Mouse (Mus musculus) hindbrain, embryonic 10.5 days (tissue): ENCODE measurements at regions not wholly inside any gene's neighbourhood (a gene's known extent, or its start where the extent isn't known, plus 50 kb on each side); places are given as distances from the start of the nearest gene placed in this dataset.

Experiments used
- DNase-seq: peaks from one replicate; pipeline ENCODE4 v3.0.0-alpha.2; 2017; ENCODE audit warnings: low spot score
- H3K27ac ChIP-seq: fragments of 300-500 bp; sonication (generic); 2 replicates; pipeline ENCODE4 v1.5.1; 2016; ENCODE audit warnings: mild to moderate bottlenecking, moderate library complexity
- H3K27me3 ChIP-seq: fragments of 300-500 bp; sonication (generic); 2 replicates; pipeline ENCODE4 v1.6.1; 2016; ENCODE audit warnings: mild to moderate bottlenecking; ENCODE audit not compliant: poor library complexity, insufficient read depth, severe bottlenecking
- H3K36me3 ChIP-seq: fragments of 300-500 bp; sonication (generic); 2 replicates; pipeline ENCODE4 v1.6.1; 2016; ENCODE audit warnings: mild to moderate bottlenecking, moderate library complexity
- H3K4me1 ChIP-seq: fragments of 300-500 bp; sonication (generic); replicated peaks from 2 replicates; pipeline ENCODE4 v1.6.1; 2016; ENCODE audit warnings: mild to moderate bottlenecking
- H3K4me3 ChIP-seq: fragments of 300-500 bp; sonication (generic); 2 replicates; pipeline ENCODE4 v1.5.1; 2016; ENCODE audit warnings: mild to moderate bottlenecking, moderate library complexity
- H3K9me3 ChIP-seq: fragments of 300-500 bp; sonication (generic); 2 replicates; pipeline ENCODE4 v1.6.1; 2016; ENCODE audit warnings: mild to moderate bottlenecking, moderate library complexity
- WGBS: fragments of 180-500 bp; shearing (Covaris S2); methylation state at CpG from one replicate; pipeline ENCODE4 v1.1.7; 2016; 5-methylcytosine and 5-hydroxymethylcytosine counted together

DNA sequence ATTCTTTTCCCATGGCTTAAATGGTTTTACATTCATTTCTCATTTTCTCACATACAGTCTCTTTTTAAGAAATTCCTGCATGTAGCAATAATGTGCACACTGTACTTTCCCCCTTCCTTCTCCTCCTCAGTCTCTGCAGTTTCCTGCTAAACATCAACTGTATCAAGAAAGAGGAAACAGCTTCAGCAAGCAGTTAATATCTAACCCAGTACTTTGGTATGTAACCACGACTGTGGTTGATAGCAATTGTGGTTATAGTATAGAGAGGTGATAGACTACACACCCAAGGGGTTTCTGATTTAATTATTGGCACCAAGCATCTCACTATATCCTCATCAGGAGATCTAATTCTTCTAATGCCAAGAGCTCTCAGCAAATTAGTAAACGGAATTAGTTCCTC, 52.8 kb upstream of the Eci2 start:
- no peaks in the 10 kb centered on the region for H3K36me3 ChIP-seq
- 78% methylated on average over 2 of the region's 2 CpGs for WGBS

DNA sequence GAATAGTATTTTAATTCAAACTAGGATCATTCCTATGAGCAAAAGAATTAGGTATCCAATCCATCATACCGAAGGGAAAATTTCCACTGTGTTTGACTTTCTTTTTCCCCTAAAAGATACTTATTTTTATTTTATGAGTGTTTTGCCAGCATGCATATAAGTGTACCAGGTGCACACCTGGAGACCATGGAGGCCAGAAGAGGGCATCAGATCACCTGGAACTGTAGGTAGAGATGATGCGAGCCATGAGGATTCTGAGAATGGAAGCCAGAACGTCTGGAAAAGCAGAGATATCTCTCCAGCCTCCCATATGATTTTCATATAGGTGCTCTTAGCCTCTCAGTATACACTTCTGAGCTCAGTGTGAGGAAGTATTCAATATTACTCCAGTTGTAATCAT, 58.5 kb upstream of the Eci2 start:
- no peaks in the 10 kb centered on the region for H3K36me3 ChIP-seq
- H3K9me3 ChIP-seq = no peaks in the 10 kb centered on the region
- no peaks in the 10 kb centered on the region for H3K27me3 ChIP-seq
- DNase-seq = no peak
- no peak overlapping the region for H3K4me3 ChIP-seq
- no peak overlapping the region for H3K27ac ChIP-seq
- WGBS = 76% methylated on average over 3 of the region's 3 CpGs
- H3K4me1 ChIP-seq = no peaks in the 10 kb centered on the region

More for the DNA sequence above, 52.8 kb upstream of the Eci2 start:
- DNase-seq = no peak
- Histone ChIP-seq H3K4me1 (no peaks in the 10 kb centered on the region), H3K27ac (no peak overlapping the region), H3K27me3 (no peaks in the 10 kb centered on the region), H3K9me3 (no peaks in the 10 kb centered on the region), H3K4me3 (no peak overlapping the region)

DNA sequence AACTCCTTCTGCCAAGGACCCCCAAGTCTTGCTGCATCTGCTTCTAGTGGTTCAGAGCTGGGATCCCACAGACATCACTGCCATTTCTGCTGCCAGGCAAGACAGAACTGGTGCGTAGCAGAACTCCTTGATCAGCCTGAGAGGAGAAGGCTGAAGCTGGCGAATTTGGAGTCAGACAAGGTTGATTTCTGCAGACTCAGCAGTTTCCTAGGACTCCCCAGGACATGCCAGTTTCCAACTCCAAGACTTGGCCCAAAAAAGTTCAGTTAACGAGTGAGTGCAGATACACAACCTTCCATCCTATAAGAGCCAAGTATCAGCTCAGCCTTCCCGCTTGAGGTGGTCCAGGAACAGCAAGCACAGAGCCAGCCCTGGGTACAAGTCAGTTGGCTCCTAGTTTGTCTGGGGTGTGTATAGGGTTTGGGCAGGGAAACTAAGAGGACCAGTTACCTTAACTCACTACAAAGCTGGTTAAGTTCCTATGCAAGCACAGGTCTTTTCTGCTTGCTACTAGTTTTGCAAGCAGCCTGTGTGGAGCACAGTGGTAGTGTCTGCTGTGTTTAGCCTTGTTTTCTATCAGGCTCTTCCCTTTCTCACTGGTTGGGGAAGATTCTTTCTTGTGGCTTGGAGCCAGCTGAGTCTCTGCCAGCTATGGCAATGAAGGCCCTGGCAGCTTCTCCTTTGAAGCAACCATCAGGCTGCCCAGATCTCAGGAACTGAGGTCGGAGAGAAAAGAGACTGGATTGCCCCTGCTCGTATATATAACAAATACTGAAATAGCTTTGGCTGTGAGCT, 60.5 kb upstream of the Eci2 start:
- 88% methylated on average over 6 of the region's 6 CpGs for whole genome bisulfite sequencing
- Histone ChIP-seq H3K4me3 (no peak overlapping the region), H3K4me1 (no peaks in the 10 kb centered on the region), H3K36me3 (no peaks in the 10 kb centered on the region), H3K27me3 (no peaks in the 10 kb centered on the region), H3K27ac (no peak overlapping the region), H3K9me3 (no peaks in the 10 kb centered on the region)
- DNase-seq = no peak

DNA sequence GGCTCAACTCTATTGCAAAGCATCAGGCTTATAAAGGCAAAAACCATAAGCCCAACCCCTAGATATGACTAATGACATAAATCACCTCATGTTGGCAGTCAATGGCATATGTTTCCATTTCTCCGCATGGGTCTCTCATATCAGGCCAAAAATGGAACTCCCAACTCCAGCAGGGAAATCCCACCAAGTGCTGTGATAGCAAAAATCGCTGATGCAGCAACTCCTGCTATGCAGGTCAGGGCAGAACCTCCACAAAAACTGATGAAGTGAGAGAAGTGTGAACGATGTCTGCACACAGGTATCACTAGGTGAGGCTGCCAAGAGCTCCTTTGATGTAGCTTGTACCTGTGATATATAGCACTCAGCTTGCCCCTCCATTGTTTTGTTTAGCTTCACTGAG, 64.3 kb upstream of the Eci2 start:
- Histone ChIP-seq H3K27me3 (no peaks in the 10 kb centered on the region), H3K4me3 (no peak overlapping the region), H3K27ac (no peak overlapping the region), H3K4me1 (no peaks in the 10 kb centered on the region), H3K36me3 (no peaks in the 10 kb centered on the region), H3K9me3 (no peaks in the 10 kb centered on the region)
- WGBS = 89% methylated on average over 3 of the region's 3 CpGs
- no peak for DNase-seq

DNA sequence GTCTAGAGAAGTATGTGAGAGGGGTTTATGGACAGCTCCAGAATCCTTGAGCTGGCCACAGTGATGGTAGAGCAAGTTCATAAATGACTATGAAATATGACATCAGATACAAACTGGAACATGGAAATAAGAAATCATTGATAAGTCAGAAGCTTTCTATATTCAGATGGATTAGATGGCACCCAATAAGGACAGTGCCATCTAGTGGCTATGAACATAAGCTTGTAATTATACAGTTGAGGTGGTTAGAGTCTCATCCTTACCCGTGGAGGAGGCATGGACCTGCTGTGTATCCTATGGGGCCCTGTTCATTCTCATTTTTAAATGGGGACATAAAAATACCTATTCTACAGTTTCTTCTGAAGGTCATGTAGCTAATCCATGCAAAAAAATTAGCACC, 92.9 kb upstream of the Eci2 start:
- Histone ChIP-seq H3K27ac (no peak overlapping the region), H3K9me3 (no peaks in the 10 kb centered on the region), H3K4me3 (no peak overlapping the region), H3K4me1 (no peaks in the 10 kb centered on the region), H3K36me3 (no peaks in the 10 kb centered on the region), H3K27me3 (no peaks in the 10 kb centered on the region)
- DNase-seq = no peak
- 43% methylated on average over 1 of the region's 1 CpGs for WGBS

DNA sequence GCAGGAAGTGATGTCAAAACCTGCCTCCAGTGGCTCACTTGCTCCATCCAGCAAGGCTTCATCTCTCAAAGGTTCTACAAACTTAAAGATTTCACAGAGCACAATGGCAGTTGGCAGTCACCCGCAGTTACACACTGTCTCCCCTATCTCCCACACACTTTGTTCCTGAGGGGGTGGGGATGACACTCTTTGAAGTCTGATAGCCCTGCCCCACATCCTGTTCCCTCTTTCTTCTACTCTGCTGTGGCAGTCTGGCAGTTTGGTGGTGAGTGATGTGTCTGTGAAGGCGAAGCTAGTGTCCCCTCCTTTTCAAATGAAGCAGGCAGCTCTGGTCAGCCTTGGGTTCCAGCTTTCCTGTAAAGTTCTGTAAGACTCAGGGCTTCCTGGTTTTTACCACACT, 102.6 kb upstream of the Eci2 start:
- no peaks in the 10 kb centered on the region for H3K4me1 ChIP-seq
- H3K4me3 ChIP-seq = no peak overlapping the region
- H3K27me3 ChIP-seq = no peaks in the 10 kb centered on the region
- WGBS = 61% methylated on average over 2 of the region's 2 CpGs
- no peaks in the 10 kb centered on the region for H3K36me3 ChIP-seq
- DNase-seq = no peak
- no peak overlapping the region for H3K27ac ChIP-seq
- no peaks in the 10 kb centered on the region for H3K9me3 ChIP-seq

DNA sequence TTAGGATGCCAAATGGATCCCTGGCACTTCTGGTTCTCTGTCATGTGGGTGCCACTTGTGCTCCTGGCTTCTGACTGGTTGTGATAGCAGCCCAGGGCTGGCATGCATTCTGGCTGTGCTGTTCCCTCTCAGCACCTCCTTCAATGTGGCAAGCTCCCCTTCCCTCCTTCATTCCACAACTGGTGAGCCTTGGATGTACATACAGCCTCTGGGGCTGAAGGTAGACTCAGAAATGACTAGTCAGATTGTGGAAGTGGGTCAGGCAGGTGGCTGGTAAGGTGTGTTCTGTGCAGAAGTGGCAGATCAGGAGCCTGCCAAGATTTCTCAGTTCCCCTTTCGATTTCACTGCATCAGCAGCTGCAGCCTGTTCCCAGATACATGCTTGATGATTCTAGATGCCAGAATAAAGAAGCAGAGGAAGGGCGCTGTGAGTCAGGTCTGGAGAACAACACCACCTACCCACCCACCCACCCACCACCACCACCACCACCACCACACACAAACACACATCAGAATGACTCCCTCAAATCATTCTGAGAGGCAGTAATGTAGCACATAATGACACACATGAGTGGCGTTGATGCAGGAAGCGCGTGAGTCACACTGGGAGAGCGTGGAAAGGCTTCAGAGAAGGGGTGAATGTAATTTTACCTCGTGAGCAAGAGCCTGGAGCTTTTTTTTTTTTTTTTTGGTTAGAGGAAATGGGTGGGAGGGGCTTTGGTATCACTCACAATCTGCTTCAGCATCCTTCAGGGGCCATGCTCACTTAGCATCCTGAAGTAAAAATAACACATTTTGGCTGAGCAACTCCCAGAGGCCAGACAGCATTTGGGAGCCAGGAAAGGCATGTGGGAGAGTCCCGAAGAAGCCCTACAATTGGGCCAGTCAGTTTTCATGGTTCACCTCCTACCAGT, 104.6 kb upstream of the Eci2 start:
- no peaks in the 10 kb centered on the region for H3K36me3 ChIP-seq
- no peak overlapping the region for H3K27ac ChIP-seq
- DNase-seq = no peak
- H3K9me3 ChIP-seq = no peaks in the 10 kb centered on the region
- H3K4me3 ChIP-seq = no peak overlapping the region
- H3K27me3 ChIP-seq = no peaks in the 10 kb centered on the region
- H3K4me1 ChIP-seq = no peaks in the 10 kb centered on the region
- WGBS = 82% methylated on average over 8 of the region's 8 CpGs

DNA sequence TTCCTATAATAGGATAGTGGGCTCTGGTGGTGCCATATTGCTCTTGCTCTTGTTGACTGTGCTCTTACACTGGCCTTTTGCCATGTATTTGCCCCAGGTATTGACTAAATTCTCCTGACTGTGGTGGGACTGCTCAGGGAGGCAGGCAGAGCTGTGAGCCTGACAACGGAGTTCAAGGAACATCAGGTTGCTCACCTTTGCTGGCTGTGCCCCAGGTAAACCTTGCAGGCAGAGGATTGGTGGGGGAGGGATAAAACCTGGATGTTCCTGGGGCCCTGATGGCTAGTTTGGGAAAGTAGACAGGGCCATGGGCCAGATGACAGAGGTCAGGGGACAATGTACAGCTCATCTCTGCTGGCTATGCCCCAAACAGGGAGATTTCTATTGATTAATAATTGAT, 124.7 kb upstream of the Eci2 start:
- no peaks in the 10 kb centered on the region for H3K27me3 ChIP-seq
- 86% methylated on average over 1 of the region's 1 CpGs for WGBS
- H3K36me3 ChIP-seq = no peaks in the 10 kb centered on the region
- H3K27ac ChIP-seq = no peak overlapping the region
- no peak for DNase-seq
- no peaks in the 10 kb centered on the region for H3K9me3 ChIP-seq
- H3K4me1 ChIP-seq = no peaks in the 10 kb centered on the region
- H3K4me3 ChIP-seq = no peak overlapping the region

DNA sequence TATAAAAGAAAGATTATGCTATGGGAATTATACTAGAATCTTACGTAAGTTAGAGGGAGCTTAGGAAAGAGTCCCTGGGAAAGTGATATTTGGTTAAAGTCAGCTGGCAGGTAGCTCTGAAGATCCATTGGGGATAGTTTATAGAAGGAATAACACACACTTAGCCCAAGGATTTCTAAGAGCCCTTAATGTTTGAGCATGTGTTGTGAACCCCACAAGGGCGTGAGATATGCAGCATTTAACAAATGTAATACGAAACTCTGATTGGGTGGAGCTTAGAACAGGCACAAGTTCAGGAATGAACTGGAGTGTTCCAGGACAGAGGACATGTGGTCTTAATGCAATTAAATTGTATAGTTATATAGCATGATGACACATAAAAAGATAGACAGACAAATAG, 132.6 kb upstream of the Eci2 start:
- H3K27ac ChIP-seq = no peak overlapping the region
- WGBS = 79% methylated on average over 3 of the region's 3 CpGs

DNA sequence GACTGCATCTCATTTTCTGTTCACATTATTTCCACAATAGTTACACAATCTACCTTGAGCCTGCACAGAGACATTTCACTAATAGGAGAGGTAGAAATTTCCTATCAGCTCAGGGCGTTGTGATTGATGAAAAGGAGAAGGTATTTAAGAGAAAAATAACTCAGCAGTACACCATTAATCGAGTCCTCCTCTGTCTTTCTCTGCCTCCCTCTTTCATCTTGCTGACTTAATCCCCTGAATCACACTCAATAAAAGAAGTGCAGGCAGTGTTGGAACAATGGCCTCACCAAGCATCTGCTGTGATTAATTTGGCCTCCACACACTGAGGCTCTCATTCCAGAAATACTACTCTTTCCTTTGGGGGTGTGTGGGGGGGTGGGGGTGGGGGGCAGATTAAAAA, 133.9 kb upstream of the Eci2 start:
- Histone ChIP-seq H3K4me3 (no peak overlapping the region), H3K27me3 (no peaks in the 10 kb centered on the region), H3K9me3 (no peaks in the 10 kb centered on the region), H3K36me3 (no peaks in the 10 kb centered on the region), H3K27ac (peak overlapping the region; percentile 5; the same call in 1 of the 2 replicates), H3K4me1 (peaks cover 10% of the 10 kb centered on the region; the same call in 1 of the 2 replicates)
- no peak for DNase-seq
- 24% methylated on average over 2 of the region's 2 CpGs for WGBS

More for the DNA sequence above, 132.6 kb upstream of the Eci2 start:
- H3K4me1 ChIP-seq = peaks cover 10% of the 10 kb centered on the region; the same call in 1 of the 2 replicates
- H3K36me3 ChIP-seq = no peaks in the 10 kb centered on the region
- H3K9me3 ChIP-seq = no peaks in the 10 kb centered on the region
- DNase-seq = no peak
- H3K4me3 ChIP-seq = no peak overlapping the region
- H3K27me3 ChIP-seq = no peaks in the 10 kb centered on the region

DNA sequence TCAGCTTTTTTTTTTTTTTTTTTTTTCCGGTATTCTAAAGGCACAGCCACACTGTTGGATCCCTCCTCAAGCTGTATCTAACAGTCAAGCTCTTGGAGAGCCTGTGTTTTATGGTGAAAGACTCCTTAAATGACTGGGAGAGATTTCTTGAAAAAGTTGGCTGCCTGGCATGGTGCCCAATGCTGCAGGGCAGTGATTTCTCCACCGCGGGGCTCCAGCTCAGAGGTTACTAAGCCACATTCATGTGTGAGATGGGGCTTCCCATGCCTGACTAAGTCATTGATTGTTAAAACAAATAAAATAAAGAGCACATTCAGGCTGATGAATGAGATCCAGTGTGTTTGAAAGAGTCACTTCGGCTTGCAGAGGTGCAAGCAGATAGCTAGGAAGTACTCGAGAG, 139.2 kb upstream of the Eci2 start:
- Histone ChIP-seq H3K4me3 (no peak overlapping the region), H3K4me1 (no peaks in the 10 kb centered on the region), H3K27ac (no peak overlapping the region), H3K27me3 (no peaks in the 10 kb centered on the region), H3K9me3 (no peaks in the 10 kb centered on the region), H3K36me3 (no peaks in the 10 kb centered on the region)
- WGBS = 79% methylated on average over 5 of the region's 5 CpGs
- DNase-seq = no peak

DNA sequence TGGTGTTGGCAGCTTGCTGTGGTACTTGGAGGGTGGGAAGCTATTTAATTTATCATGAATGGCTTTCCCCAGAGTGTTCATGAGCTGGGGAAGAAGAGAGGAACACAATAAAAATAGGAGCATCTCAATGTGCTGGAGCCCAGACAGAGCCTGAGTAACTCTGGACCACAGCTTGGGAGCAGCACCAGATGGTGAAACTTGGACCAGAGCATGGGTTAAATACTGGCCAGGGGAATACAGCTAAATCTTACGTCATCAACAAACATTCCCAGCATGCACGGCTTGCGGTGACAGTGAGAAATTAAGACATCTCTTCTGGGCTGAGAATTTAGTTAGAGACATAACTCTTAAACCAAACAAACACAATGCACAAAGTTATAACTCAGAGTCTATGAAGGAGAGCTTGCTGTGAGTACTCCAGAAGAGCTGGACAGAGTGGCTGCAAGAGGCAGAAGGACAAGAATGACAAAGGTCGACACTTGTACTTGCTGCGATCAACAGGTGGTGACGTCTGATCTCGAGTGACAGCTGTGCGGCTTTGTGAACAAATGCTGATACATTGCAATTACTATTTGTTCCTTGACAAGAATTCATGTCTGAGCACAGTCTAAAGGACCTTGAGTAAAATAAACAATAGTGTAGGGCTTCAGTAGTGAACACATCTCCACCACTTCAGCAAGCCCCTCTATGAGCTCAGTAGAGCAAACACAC, 140.1 kb upstream of the Eci2 start:
- H3K9me3 ChIP-seq = no peaks in the 10 kb centered on the region
- no peak for DNase-seq
- WGBS = 87% methylated on average over 8 of the region's 8 CpGs
- no peaks in the 10 kb centered on the region for H3K27me3 ChIP-seq
- 0 out of 2 replicates have a peak, but pooled peaks cover 5% of the 10 kb centered on the region for H3K4me1 ChIP-seq
- H3K4me3 ChIP-seq = no peak overlapping the region
- no peak overlapping the region for H3K27ac ChIP-seq
- H3K36me3 ChIP-seq = no peaks in the 10 kb centered on the region
